Mouse (Mus musculus) E14TG2a.4 (cell line): ENCODE measurements around the gene Flad1.

ENCODE experiments used
- H3K27me3 ChIP-seq: 2 replicates; pipeline ENCODE4 v1.6.1; 2014; ENCODE audit warnings: low read length, control low read depth; ENCODE audit not compliant: insufficient read depth
- H3K36me3 ChIP-seq: 2 replicates; pipeline ENCODE4 v1.6.1; 2014; ENCODE audit warnings: low read length, control low read depth; ENCODE audit not compliant: insufficient read depth
- H3K4me1 ChIP-seq: replicated peaks from 2 replicates; pipeline ENCODE4 v1.6.1; 2014; ENCODE audit warnings: low read depth, low read length, control low read depth
- H3K4me3 ChIP-seq: replicated peaks from 2 replicates; pipeline ENCODE4 v1.5.1; 2014; ENCODE audit warnings: mild to moderate bottlenecking, low read length
- H3K9me3 ChIP-seq: 2 replicates; pipeline ENCODE4 v1.6.1; 2014; ENCODE audit warnings: low read length, control low read depth
- CTCF ChIP-seq: conservative IDR thresholded peaks from 2 replicates; pipeline ENCODE4 v1.5.1; 2014; ENCODE audit warnings: low read length
- NANOG ChIP-seq: IDR thresholded peaks from 2 replicates; pipeline ENCODE4 v1.6.1; 2014; ENCODE audit warnings: borderline replicate concordance, low read length, mixed read lengths
- POU5F1 ChIP-seq: IDR thresholded peaks from 2 replicates; pipeline ENCODE4 v1.6.1; 2014; ENCODE audit warnings: low read length, borderline replicate concordance

Flad1 gene

DNA sequence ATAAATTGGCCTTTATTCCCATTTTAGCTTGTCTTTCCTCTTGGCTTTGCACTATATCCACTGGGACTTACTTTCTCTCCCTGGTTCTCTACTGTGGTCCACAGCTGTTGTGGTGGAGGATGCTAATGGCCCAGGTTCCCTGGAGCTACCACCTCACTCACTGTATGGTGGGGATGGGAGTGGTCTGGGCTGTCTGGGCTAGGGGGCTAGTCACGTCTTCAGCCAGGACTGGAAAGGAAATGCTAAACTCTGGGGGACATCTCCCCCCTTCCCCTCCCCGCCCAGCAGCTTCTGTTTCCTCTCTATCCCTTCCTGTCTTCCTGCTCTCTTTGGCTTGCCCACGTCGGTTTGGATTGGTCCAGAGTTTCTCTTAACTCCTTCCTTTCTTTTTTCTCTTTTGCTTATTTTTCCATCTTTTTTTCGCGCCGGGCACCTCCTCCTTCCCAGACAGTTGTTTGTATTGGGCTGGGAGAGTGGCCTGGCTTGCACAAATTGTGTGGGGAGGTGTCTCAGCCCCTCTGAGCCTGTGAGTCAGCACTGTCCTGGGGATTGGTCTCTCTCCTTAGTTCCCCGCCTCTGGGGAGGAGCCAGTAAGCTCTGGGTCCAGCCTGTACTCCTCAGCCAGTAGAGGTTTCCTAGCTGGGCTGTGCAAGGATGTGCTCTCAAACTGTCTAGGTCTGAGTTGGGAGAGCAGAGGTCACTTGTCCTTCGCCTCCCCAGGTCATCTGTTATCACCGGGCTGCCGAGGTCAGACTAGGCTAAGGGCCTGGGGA lies 9.5 kb upstream of the Flad1 start:
- H3K27me3 ChIP-seq, result no peaks in the 10 kb centered on the region
- H3K9me3 ChIP-seq, result no peaks in the 10 kb centered on the region
- peaks cover 71% of the 10 kb centered on the region for H3K4me1 ChIP-seq
- no peak for TF ChIP-seq CTCF
- no peak for TF ChIP-seq POU5F1
- peaks cover 44% of the 10 kb centered on the region for H3K36me3 ChIP-seq
- peak overlapping the region; percentile 83 for H3K4me3 ChIP-seq

- TF ChIP-seq POU5F1, result no peak
- TF ChIP-seq CTCF, result no peak
- TF ChIP-seq NANOG, result no peak
- Histone ChIP-seq H3K4me3 (peak overlapping the region; percentile 83), H3K4me1 (peaks cover 71% of the 10 kb centered on the region), H3K36me3 (peaks cover 44% of the 10 kb centered on the region), H3K9me3 (no peaks in the 10 kb centered on the region), H3K27me3 (no peaks in the 10 kb centered on the region)
These were observed 8.8 kb upstream of the Flad1 start for GRCm38 (mm10) chr3:89420421-89420820.

GRCm38 (mm10) chr3:89419981-89420380 lies 8.3 kb upstream of the Flad1 start:
- no peaks in the 10 kb centered on the region for H3K27me3 ChIP-seq
- no peak for TF ChIP-seq NANOG
- TF ChIP-seq POU5F1, result no peak
- no peak for TF ChIP-seq CTCF

GRCm38 (mm10) chr3:89419571-89419970 lies 7.9 kb upstream of the Flad1 start:
- Histone ChIP-seq H3K27me3 (no peaks in the 10 kb centered on the region), H3K4me3 (peak overlapping the region; percentile 83), H3K4me1 (peaks cover 62% of the 10 kb centered on the region), H3K9me3 (no peaks in the 10 kb centered on the region), H3K36me3 (peaks cover 44% of the 10 kb centered on the region)
- no peak for TF ChIP-seq CTCF
- no peak for TF ChIP-seq POU5F1
- no peak for TF ChIP-seq NANOG

More at GRCm38 (mm10) chr3:89419981-89420380, 8.3 kb upstream of the Flad1 start:
- peaks cover 66% of the 10 kb centered on the region for H3K4me1 ChIP-seq
- H3K4me3 ChIP-seq, result peak overlapping the region; percentile 83
- no peaks in the 10 kb centered on the region for H3K9me3 ChIP-seq
- peaks cover 44% of the 10 kb centered on the region for H3K36me3 ChIP-seq

DNA sequence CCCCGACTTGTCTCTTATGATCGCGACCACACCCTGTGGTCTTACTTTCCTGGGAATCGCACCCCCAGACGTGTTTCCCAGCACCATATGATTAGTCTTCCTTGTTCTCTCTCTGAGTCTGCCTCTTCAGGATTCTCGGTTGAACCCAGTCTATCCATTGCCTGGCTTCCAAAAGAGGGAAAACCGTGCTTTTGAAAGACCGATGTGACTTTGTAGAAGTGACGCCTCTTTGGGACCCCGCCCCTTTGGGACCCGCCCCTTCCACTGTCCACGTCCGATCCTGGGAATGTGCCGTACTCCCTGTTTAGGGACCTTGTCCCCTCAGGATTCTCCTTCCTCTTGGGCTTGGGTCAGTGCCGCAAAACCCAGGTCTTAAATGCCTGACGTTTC lies 7.2 kb upstream of the Flad1 start:
- Histone ChIP-seq H3K9me3 (no peaks in the 10 kb centered on the region), H3K4me1 (peaks cover 57% of the 10 kb centered on the region), H3K4me3 (peak overlapping the region; percentile 83), H3K27me3 (no peaks in the 10 kb centered on the region), H3K36me3 (peaks cover 44% of the 10 kb centered on the region)
- TF ChIP-seq POU5F1 (no peak), NANOG (no peak), CTCF (no peak)

DNA sequence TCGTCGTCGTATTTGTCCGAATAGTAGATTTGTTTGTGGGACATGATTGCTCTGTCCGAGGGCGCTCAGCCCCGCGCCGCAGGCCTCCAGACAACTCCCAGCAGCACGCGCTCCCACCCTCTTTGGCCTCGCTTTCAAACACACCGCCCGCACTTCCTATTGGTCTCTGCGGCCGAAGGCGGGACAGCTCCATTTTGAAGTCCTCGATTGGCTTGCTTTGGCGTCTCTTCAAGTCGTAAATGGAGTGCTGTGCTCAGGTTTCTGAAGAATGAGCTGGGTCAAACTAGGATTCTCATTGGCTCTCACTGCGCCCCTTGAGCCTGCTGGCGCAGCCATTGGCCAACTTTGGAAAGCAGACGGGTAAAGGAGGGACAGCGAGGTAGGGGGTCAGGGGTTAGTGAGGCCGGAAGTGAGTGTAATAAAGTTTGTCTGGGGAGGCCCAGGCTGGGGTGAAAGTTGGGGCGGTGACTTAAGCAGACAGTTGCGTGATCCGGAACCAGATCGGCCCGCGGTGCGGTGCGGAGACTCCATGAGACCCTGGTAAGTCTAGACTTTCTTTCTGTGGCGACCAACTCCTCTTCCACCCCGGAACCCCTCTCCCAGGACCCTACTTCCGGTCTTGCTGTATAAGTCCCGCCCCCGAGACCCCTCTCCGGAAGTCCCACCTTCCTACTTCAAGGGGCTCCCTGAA lies 6.6 kb upstream of the Flad1 start, which contains the start of the genes Cks1b and Shc1:
Gene Cks1b (minus strand): TSS at position 214 of the 691 bp plus-strand sequence.
Gene Shc1 (plus strand): TSS at position 274 of the 691 bp plus-strand sequence.
- Histone ChIP-seq H3K4me1 (peaks cover 55% of the 10 kb centered on the region), H3K36me3 (peaks cover 44% of the 10 kb centered on the region), H3K4me3 (peak within 1 kb of the TSS; percentile 83), H3K27me3 (no peaks in the 10 kb centered on the region), H3K9me3 (no peaks in the 10 kb centered on the region)
- no peak for TF ChIP-seq CTCF
- TF ChIP-seq NANOG, result 0 out of 2 replicates have a peak, but pooled peaks have one; percentile 21

DNA sequence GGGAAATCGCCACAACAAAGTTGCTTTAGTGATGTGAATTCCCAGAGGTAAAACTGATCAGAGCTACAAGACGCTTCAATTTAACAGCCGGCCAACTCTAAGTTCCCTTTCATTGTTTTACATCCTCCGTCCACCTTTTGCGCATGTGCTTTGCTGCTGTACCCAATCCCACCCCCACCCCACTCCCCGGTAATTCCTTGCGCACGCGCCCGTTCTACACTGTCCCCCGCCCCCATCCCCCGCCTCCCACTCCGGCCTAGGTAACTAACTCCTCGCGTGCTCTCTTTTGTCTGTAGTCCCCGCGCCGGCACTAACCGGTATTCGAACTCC lies 6.1 kb upstream of the Flad1 start:
- TF ChIP-seq POU5F1 (no peak), CTCF (no peak), NANOG (no peak)
- Histone ChIP-seq H3K36me3 (peaks cover 44% of the 10 kb centered on the region), H3K27me3 (no peaks in the 10 kb centered on the region), H3K9me3 (no peaks in the 10 kb centered on the region), H3K4me3 (peak overlapping the region; percentile 83), H3K4me1 (peaks cover 55% of the 10 kb centered on the region)

- TF ChIP-seq NANOG (no peak), POU5F1 (no peak), CTCF (no peak)
- H3K36me3 ChIP-seq, result peaks cover 42% of the 10 kb centered on the region
- peaks cover 52% of the 10 kb centered on the region for H3K4me1 ChIP-seq
- H3K27me3 ChIP-seq, result no peaks in the 10 kb centered on the region
- H3K9me3 ChIP-seq, result no peaks in the 10 kb centered on the region
- peak overlapping the region; percentile 83 for H3K4me3 ChIP-seq
These were observed 5.5 kb upstream of the Flad1 start for GRCm38 (mm10) chr3:89417131-89417530.

DNA sequence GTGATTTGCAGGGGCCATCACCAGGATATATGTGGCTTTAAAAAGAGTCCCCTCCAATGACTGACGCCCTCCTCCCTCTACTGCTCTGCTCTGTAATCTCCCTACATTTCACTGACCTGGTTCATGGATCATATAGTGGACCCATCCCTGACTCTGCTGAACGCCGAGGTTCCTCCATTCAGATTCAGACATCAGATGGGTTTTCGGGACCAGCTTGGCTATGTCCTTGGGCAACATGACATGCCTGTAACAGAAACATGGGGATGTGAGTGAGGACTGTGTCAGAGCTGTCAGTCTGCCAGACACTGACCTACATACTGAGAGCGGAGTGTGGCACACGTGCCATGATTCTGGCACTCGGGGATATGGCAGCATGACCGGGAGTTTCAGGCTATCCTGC lies 4.5 kb upstream of the Flad1 start:
- H3K4me3 ChIP-seq, result peak overlapping the region; percentile 83
- H3K4me1 ChIP-seq, result peaks cover 46% of the 10 kb centered on the region
- peaks cover 42% of the 10 kb centered on the region for H3K36me3 ChIP-seq
- no peaks in the 10 kb centered on the region for H3K27me3 ChIP-seq
- no peaks in the 10 kb centered on the region for H3K9me3 ChIP-seq
- TF ChIP-seq NANOG, result no peak
- TF ChIP-seq CTCF, result no peak
- no peak for TF ChIP-seq POU5F1
